Mouse (Mus musculus) neural tube, embryonic 11.5 days (tissue): ENCODE measurements around the gene Atp1b1. TPM values are rescaled to one million over a fixed set of nuclear protein-coding genes. Genes with fewer than 3 reads are reported as not detected.

ENCODE experiments used
- ATAC-seq: fragments of 200-750 bp; cut with Nextera tagmentation; 2 replicates; pipeline ENCODE4 v1.8.0; 2017; ENCODE audit warnings: moderate number of reproducible peaks, mild to moderate bottlenecking, moderate TSS enrichment, moderate library complexity; ENCODE audit not compliant: insufficient read depth, low FRiP score, low TSS enrichment
- DNase-seq: peaks from one replicate; pipeline ENCODE4 v3.0.0-alpha.2; 2015; ENCODE audit warnings: low spot score
- H3K27ac ChIP-seq: fragments of 300-500 bp; sonication (generic); 2 replicates; pipeline ENCODE4 v1.5.1; 2014; ENCODE audit warnings: low read depth, mild to moderate bottlenecking, low read length
- H3K27me3 ChIP-seq: fragments of 300-500 bp; sonication (generic); 2 replicates; pipeline ENCODE4 v1.6.1; 2014; ENCODE audit warnings: mild to moderate bottlenecking, low read length, mixed read lengths; ENCODE audit not compliant: control insufficient read depth, insufficient read depth
- H3K36me3 ChIP-seq: fragments of 300-500 bp; sonication (generic); 2 replicates; pipeline ENCODE4 v1.6.1; 2014; ENCODE audit warnings: mild to moderate bottlenecking, low read length, moderate library complexity, mixed read lengths; ENCODE audit not compliant: control insufficient read depth, insufficient read depth
- H3K4me1 ChIP-seq: fragments of 300-500 bp; sonication (generic); 2 replicates; pipeline ENCODE4 v1.6.1; 2014; ENCODE audit warnings: low read length, mixed read lengths; ENCODE audit not compliant: control insufficient read depth, insufficient read depth
- H3K4me2 ChIP-seq: fragments of 300-500 bp; sonication (generic); 2 replicates; pipeline ENCODE4 v1.6.1; 2014; ENCODE audit warnings: low read depth, mild to moderate bottlenecking, moderate library complexity
- H3K4me3 ChIP-seq: fragments of 300-500 bp; sonication (generic); 2 replicates; pipeline ENCODE4 v1.5.1; 2014; ENCODE audit warnings: low read depth, low read length
- H3K9ac ChIP-seq: fragments of 300-500 bp; sonication (generic); 2 replicates; pipeline ENCODE4 v1.6.1; 2014; ENCODE audit warnings: mild to moderate bottlenecking, low read length
- H3K9me3 ChIP-seq: fragments of 300-500 bp; sonication (generic); 2 replicates; pipeline ENCODE4 v1.6.1; 2016; ENCODE audit warnings: low read length; ENCODE audit not compliant: control insufficient read depth
- WGBS: fragments of 180-500 bp; shearing (Covaris S2); extraction: QIAGEN DNeasy Blood & Tissue Kit; methylation state at CpG from one replicate; pipeline ENCODE4 v1.1.7; 2014; 5-methylcytosine and 5-hydroxymethylcytosine counted together
- polyA plus RNA-seq: library from polyadenylated mRNA; unstranded; fragments of >200 nt; fragmentation: Nextera tagmentation; extraction: Ambion mirVana; gene quantifications from 2 replicates; pipeline ENCODE4 v1.2.1, GENCODE M21; 2014

The Atp1b1 gene
- polyA plus RNA-seq, 1 experiment from 2014 or later = 24.2 TPM

GRCm38 (mm10) chr1:164458621-164459051, 481 bp upstream of the Atp1b1 start:
- 0 out of 2 replicates have a peak, but pooled peaks cover 3% of the 10 kb centered on the region for H3K27me3 ChIP-seq
- 2% methylated on average over 22 of the region's 22 CpGs for WGBS
- H3K9me3 ChIP-seq = no peaks in the 10 kb centered on the region
- H3K4me2 ChIP-seq = peak overlapping the region; percentile 75
- peak overlapping the region; percentile 68 for H3K9ac ChIP-seq
- peak; percentile 61 for ATAC-seq
- H3K4me1 ChIP-seq = no peaks in the 10 kb centered on the region
- H3K4me3 ChIP-seq = peak overlapping the region; percentile 53
- H3K27ac ChIP-seq = no peak overlapping the region
- peak; percentile 22 for DNase-seq
- no peaks in the 10 kb centered on the region for H3K36me3 ChIP-seq

GRCm38 (mm10) chr1:164457531-164458244, 467 bp downstream of the Atp1b1 start:
- Histone ChIP-seq H3K4me2 (peak overlapping the region; percentile 75), H3K4me3 (peak overlapping the region; percentile 53), H3K36me3 (no peaks in the 10 kb centered on the region), H3K9ac (peak overlapping the region; percentile 68), H3K27me3 (0 out of 2 replicates have a peak, but pooled peaks cover 3% of the 10 kb centered on the region), H3K4me1 (no peaks in the 10 kb centered on the region), H3K9me3 (no peaks in the 10 kb centered on the region), H3K27ac (peak overlapping the region; percentile 82)
- DNase-seq = peak; percentile 82
- under 1% methylated on average over 50 of the region's 76 CpGs for WGBS
- ATAC-seq = peak; percentile 75

- no peaks in the 10 kb centered on the region for H3K4me1 ChIP-seq
- peak overlapping the region; percentile 53 for H3K4me3 ChIP-seq
- 0 out of 2 replicates have a peak, but pooled peaks cover 3% of the 10 kb centered on the region for H3K27me3 ChIP-seq
- no peak for DNase-seq
- H3K36me3 ChIP-seq = no peaks in the 10 kb centered on the region
- no peaks in the 10 kb centered on the region for H3K9me3 ChIP-seq
- peak overlapping the region; percentile 75 for H3K4me2 ChIP-seq
- H3K27ac ChIP-seq = no peak overlapping the region
- WGBS = 7% methylated on average over 8 of the region's 8 CpGs
- no peak for ATAC-seq
- peak overlapping the region; percentile 68; the same call in 1 of the 2 replicates for H3K9ac ChIP-seq
These were observed 1.4 kb downstream of the Atp1b1 start for GRCm38 (mm10) chr1:164456731-164457130.

- 33% methylated on average over 6 of the region's 6 CpGs for WGBS
- H3K9me3 ChIP-seq = no peaks in the 10 kb centered on the region
- peak overlapping the region; percentile 24 for H3K4me2 ChIP-seq
- no peak for ATAC-seq
- H3K36me3 ChIP-seq = no peaks in the 10 kb centered on the region
- no peak overlapping the region for H3K27ac ChIP-seq
- no peak overlapping the region for H3K9ac ChIP-seq
- no peaks in the 10 kb centered on the region for H3K4me1 ChIP-seq
- no peak for DNase-seq
- 0 out of 2 replicates have a peak, but pooled peaks cover 3% of the 10 kb centered on the region for H3K27me3 ChIP-seq
- H3K4me3 ChIP-seq = peak overlapping the region; percentile 12; the same call in 1 of the 2 replicates
These were observed 2.1 kb downstream of the Atp1b1 start for GRCm38 (mm10) chr1:164456065-164456464.

GRCm38 (mm10) chr1:164455614-164456013, 2.5 kb downstream of the Atp1b1 start:
- Histone ChIP-seq H3K4me3 (no peak overlapping the region), H3K9ac (no peak overlapping the region), H3K4me2 (peak overlapping the region; percentile 24), H3K9me3 (no peaks in the 10 kb centered on the region), H3K27ac (no peak overlapping the region), H3K36me3 (no peaks in the 10 kb centered on the region), H3K27me3 (0 out of 2 replicates have a peak, but pooled peaks cover 3% of the 10 kb centered on the region), H3K4me1 (no peaks in the 10 kb centered on the region)
- 70% methylated on average over 7 of the region's 7 CpGs for WGBS
- ATAC-seq (no peak), DNase-seq (no peak)

- DNase-seq (peak; percentile 53), ATAC-seq (no peak)
- no peak overlapping the region for H3K27ac ChIP-seq
- 43% methylated on average over 14 of the region's 14 CpGs for WGBS
- H3K9me3 ChIP-seq = no peaks in the 10 kb centered on the region
- no peaks in the 10 kb centered on the region for H3K4me1 ChIP-seq
- H3K4me2 ChIP-seq = peak overlapping the region; percentile 10; the same call in 1 of the 2 replicates
- no peaks in the 10 kb centered on the region for H3K36me3 ChIP-seq
- no peak overlapping the region for H3K4me3 ChIP-seq
- no peak overlapping the region for H3K9ac ChIP-seq
- H3K27me3 ChIP-seq = 0 out of 2 replicates have a peak, but pooled peaks cover 3% of the 10 kb centered on the region
These were observed 3.3 kb downstream of the Atp1b1 start for GRCm38 (mm10) chr1:164454747-164455400.

- DNase-seq = no peak
- no peak overlapping the region for H3K4me2 ChIP-seq
These were observed 4.4 kb downstream of the Atp1b1 start for GRCm38 (mm10) chr1:164453739-164454138.

GRCm38 (mm10) chr1:164453146-164453545, 5.0 kb downstream of the Atp1b1 start:
- 0 out of 2 replicates have a peak, but pooled peaks cover 3% of the 10 kb centered on the region for H3K27me3 ChIP-seq
- DNase-seq (no peak), ATAC-seq (no peak)
- H3K4me2 ChIP-seq = no peak overlapping the region
- H3K9ac ChIP-seq = no peak overlapping the region
- H3K4me1 ChIP-seq = no peaks in the 10 kb centered on the region
- WGBS = 91% methylated on average over 8 of the region's 8 CpGs
- H3K4me3 ChIP-seq = no peak overlapping the region
- H3K27ac ChIP-seq = no peak overlapping the region
- no peaks in the 10 kb centered on the region for H3K9me3 ChIP-seq
- no peaks in the 10 kb centered on the region for H3K36me3 ChIP-seq

More at GRCm38 (mm10) chr1:164453739-164454138, 4.4 kb downstream of the Atp1b1 start:
- Histone ChIP-seq H3K9ac (no peak overlapping the region), H3K4me1 (no peaks in the 10 kb centered on the region), H3K27ac (no peak overlapping the region), H3K9me3 (no peaks in the 10 kb centered on the region), H3K36me3 (no peaks in the 10 kb centered on the region), H3K27me3 (0 out of 2 replicates have a peak, but pooled peaks cover 3% of the 10 kb centered on the region), H3K4me3 (no peak overlapping the region)
- whole genome bisulfite sequencing = 87% methylated on average over 5 of the region's 5 CpGs
- ATAC-seq = no peak
